Mouse (Mus musculus): ENCODE data around the gene Dact3. TPM values are rescaled to one million over a fixed set of nuclear protein-coding genes. Genes with fewer than 3 reads are reported as not detected.
A peak's percentile ranks its signal among the peaks of the same experiment; 100 is the strongest.

The Dact3 gene
- polyA plus RNA-seq, 1 experiment from 2014 or later: 10.6 TPM

GRCm38 (mm10) chr7:16879796-16880547 is 4.9 kb downstream of the Dact3 start:
- peaks cover 26% of the 10 kb centered on the region for H3K36me3 ChIP-seq (ENCODE audit: control insufficient read depth, insufficient read depth, low read length)
- H3K27ac ChIP-seq (ENCODE audit: low read depth, low read length): peak overlapping the region; percentile 98
- H3K9ac ChIP-seq (ENCODE audit: low read depth, low read length): peak overlapping the region; percentile 67; the same call in 1 of the 2 replicates
- peak; percentile 43; the same call in 1 of the 2 replicates for ATAC-seq (replicated peaks; ENCODE audit: insufficient number of reproducible peaks, low FRiP score, low TSS enrichment)
- H3K9me3 ChIP-seq (replicated peaks; ENCODE audit: control insufficient read depth, low read length): peaks cover 5% of the 10 kb centered on the region; the same call in 1 of the 2 replicates
- 16% methylated on average over 9 of the region's 9 CpGs for WGBS (ENCODE audit: insufficient replicate concordance)
- H3K4me1 ChIP-seq (ENCODE audit: control insufficient read depth, insufficient read depth, low read length): peaks cover 34% of the 10 kb centered on the region
- H3K4me3 ChIP-seq (ENCODE audit: low read depth, low read length): peak overlapping the region; percentile 5; the same call in 1 of the 2 replicates
- peaks cover 6% of the 10 kb centered on the region for H3K27me3 ChIP-seq (ENCODE audit: control insufficient read depth, insufficient read depth, low read length)
- peak overlapping the region; percentile 38 for H3K4me2 ChIP-seq

GRCm38 (mm10) chr7:16880615-16881014 is 5.5 kb downstream of the Dact3 start:
- peak overlapping the region; percentile 98 for H3K27ac ChIP-seq (ENCODE audit: low read depth, low read length)
- peaks cover 9% of the 10 kb centered on the region for H3K9me3 ChIP-seq (replicated peaks; ENCODE audit: control insufficient read depth, low read length)
- peaks cover 11% of the 10 kb centered on the region for H3K27me3 ChIP-seq (ENCODE audit: control insufficient read depth, insufficient read depth, low read length)
- peaks cover 34% of the 10 kb centered on the region for H3K4me1 ChIP-seq (ENCODE audit: control insufficient read depth, insufficient read depth, low read length)
- no peak overlapping the region for H3K4me3 ChIP-seq (ENCODE audit: low read depth, low read length)
- peak overlapping the region; percentile 67; the same call in 1 of the 2 replicates for H3K9ac ChIP-seq (ENCODE audit: low read depth, low read length)
- H3K4me2 ChIP-seq: peak overlapping the region; percentile 38
- WGBS (ENCODE audit: insufficient replicate concordance): 23% methylated on average over 5 of the region's 5 CpGs
- ATAC-seq (replicated peaks; ENCODE audit: insufficient number of reproducible peaks, low FRiP score, low TSS enrichment): no peak
- peaks cover 32% of the 10 kb centered on the region for H3K36me3 ChIP-seq (ENCODE audit: control insufficient read depth, insufficient read depth, low read length)

GRCm38 (mm10) chr7:16883162-16883561 is 8.0 kb downstream of the Dact3 start:
- Histone ChIP-seq H3K4me2 (no peak overlapping the region), H3K9ac (ENCODE audit: low read depth, low read length) (no peak overlapping the region), H3K27ac (ENCODE audit: low read depth, low read length) (no peak overlapping the region; the same call in 1 of the 2 replicates), H3K9me3 (replicated peaks; ENCODE audit: control insufficient read depth, low read length) (peaks cover 14% of the 10 kb centered on the region), H3K4me1 (ENCODE audit: control insufficient read depth, insufficient read depth, low read length) (peaks cover 26% of the 10 kb centered on the region), H3K27me3 (ENCODE audit: control insufficient read depth, insufficient read depth, low read length) (peaks cover 21% of the 10 kb centered on the region), H3K36me3 (ENCODE audit: control insufficient read depth, insufficient read depth, low read length) (peaks cover 56% of the 10 kb centered on the region), H3K4me3 (ENCODE audit: low read depth, low read length) (no peak overlapping the region)
- no peak for ATAC-seq (replicated peaks; ENCODE audit: insufficient number of reproducible peaks, low FRiP score, low TSS enrichment)
- WGBS (ENCODE audit: insufficient replicate concordance): 72% methylated on average over 6 of the region's 6 CpGs

- Histone ChIP-seq H3K36me3 (ENCODE audit: control insufficient read depth, insufficient read depth, low read length) (peaks cover 56% of the 10 kb centered on the region), H3K4me1 (ENCODE audit: control insufficient read depth, insufficient read depth, low read length) (peaks cover 26% of the 10 kb centered on the region), H3K4me3 (ENCODE audit: low read depth, low read length) (no peak overlapping the region), H3K9me3 (replicated peaks; ENCODE audit: control insufficient read depth, low read length) (peaks cover 14% of the 10 kb centered on the region), H3K27me3 (ENCODE audit: control insufficient read depth, insufficient read depth, low read length) (peaks cover 21% of the 10 kb centered on the region), H3K9ac (ENCODE audit: low read depth, low read length) (no peak overlapping the region), H3K27ac (ENCODE audit: low read depth, low read length) (no peak overlapping the region), H3K4me2 (no peak overlapping the region)
- ATAC-seq (replicated peaks; ENCODE audit: insufficient number of reproducible peaks, low FRiP score, low TSS enrichment): no peak
- 61% methylated on average over 4 of the region's 4 CpGs for WGBS (ENCODE audit: insufficient replicate concordance)
Measured at GRCm38 (mm10) chr7:16884334-16884733, 9.2 kb downstream of the Dact3 start.

DNA sequence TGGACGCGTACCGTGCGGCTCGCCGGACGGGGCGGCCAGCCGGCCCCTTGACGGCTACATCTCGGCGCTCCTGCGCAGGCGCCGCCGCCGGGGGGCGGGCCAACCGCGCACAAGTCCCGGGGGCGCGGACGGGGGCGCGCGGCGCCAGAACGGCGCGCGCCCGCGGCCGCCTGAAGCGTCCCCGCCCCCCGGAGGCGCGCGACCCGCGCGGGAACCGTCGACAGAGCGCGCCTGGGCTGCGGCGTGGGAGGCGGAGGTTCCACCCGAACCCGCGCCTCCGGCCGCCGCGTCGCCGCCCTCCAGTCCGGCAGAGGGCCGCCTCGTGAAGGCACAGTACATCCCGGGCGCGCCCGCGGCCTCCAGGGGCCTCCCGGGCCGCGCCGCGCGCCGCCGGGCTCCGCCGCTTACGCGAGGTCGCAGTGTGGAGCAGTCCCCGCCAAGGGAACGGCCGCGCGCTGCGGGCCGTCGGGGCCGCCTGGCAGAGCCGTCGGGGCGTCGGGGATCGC is 10.2 kb downstream of the Dact3 start:
- H3K27ac ChIP-seq (ENCODE audit: low read depth, low read length): no peak overlapping the region
- peak overlapping the region; percentile 52 for H3K4me2 ChIP-seq
- peak overlapping the region; percentile 27 for H3K4me3 ChIP-seq (ENCODE audit: low read depth, low read length)
- 18% methylated on average over 74 of the region's 95 CpGs for WGBS (ENCODE audit: insufficient replicate concordance)
- H3K27me3 ChIP-seq (ENCODE audit: control insufficient read depth, insufficient read depth, low read length): peaks cover 21% of the 10 kb centered on the region
- peaks cover 14% of the 10 kb centered on the region for H3K9me3 ChIP-seq (replicated peaks; ENCODE audit: control insufficient read depth, low read length)
- H3K4me1 ChIP-seq (ENCODE audit: control insufficient read depth, insufficient read depth, low read length): peaks cover 21% of the 10 kb centered on the region
- peak; percentile 21; the same call in 1 of the 2 replicates for ATAC-seq (replicated peaks; ENCODE audit: insufficient number of reproducible peaks, low FRiP score, low TSS enrichment)
- H3K9ac ChIP-seq (ENCODE audit: low read depth, low read length): no peak overlapping the region
- peaks cover 56% of the 10 kb centered on the region for H3K36me3 ChIP-seq (ENCODE audit: control insufficient read depth, insufficient read depth, low read length)

DNA sequence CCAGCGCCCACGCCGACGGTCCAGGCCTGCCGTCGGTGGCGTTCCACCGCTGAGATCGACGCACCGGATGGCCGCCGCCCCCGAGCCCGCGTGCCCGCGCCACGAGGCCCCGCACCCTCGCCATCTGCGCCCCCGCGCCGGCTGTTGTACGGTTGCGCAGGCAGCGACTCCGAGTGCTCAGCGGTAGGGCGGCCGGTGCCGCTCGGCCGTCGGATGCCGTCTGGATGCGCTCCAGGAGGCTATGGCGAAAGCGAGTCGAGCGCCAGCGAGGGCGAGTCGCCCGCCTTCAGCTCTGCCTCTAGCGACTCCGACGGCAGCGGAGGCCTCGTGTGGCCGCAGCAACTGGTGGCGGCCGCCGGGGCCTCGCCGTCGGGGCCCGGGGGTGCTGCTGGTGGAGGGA is 10.8 kb downstream of the Dact3 start:
- Histone ChIP-seq H3K4me2 (no peak overlapping the region), H3K27ac (ENCODE audit: low read depth, low read length) (no peak overlapping the region), H3K9ac (ENCODE audit: low read depth, low read length) (no peak overlapping the region), H3K4me1 (ENCODE audit: control insufficient read depth, insufficient read depth, low read length) (peaks cover 19% of the 10 kb centered on the region), H3K4me3 (ENCODE audit: low read depth, low read length) (peak overlapping the region; percentile 27), H3K27me3 (ENCODE audit: control insufficient read depth, insufficient read depth, low read length) (peaks cover 21% of the 10 kb centered on the region), H3K36me3 (ENCODE audit: control insufficient read depth, insufficient read depth, low read length) (peaks cover 56% of the 10 kb centered on the region), H3K9me3 (replicated peaks; ENCODE audit: control insufficient read depth, low read length) (peaks cover 14% of the 10 kb centered on the region)
- WGBS (ENCODE audit: insufficient replicate concordance): 50% methylated on average over 57 of the region's 59 CpGs
- ATAC-seq (replicated peaks; ENCODE audit: insufficient number of reproducible peaks, low FRiP score, low TSS enrichment): no peak

- WGBS (ENCODE audit: insufficient replicate concordance): 13% methylated on average over 6 of the region's 6 CpGs
- Histone ChIP-seq H3K9ac (ENCODE audit: low read depth, low read length) (peak overlapping the region; percentile 40), H3K9me3 (replicated peaks; ENCODE audit: control insufficient read depth, low read length) (peaks cover 6% of the 10 kb centered on the region), H3K4me2 (peak overlapping the region; percentile 65), H3K27me3 (ENCODE audit: control insufficient read depth, insufficient read depth, low read length) (peaks cover 41% of the 10 kb centered on the region), H3K27ac (ENCODE audit: low read depth, low read length) (peak overlapping the region; percentile 85), H3K36me3 (ENCODE audit: control insufficient read depth, insufficient read depth, low read length) (peaks cover 24% of the 10 kb centered on the region), H3K4me3 (ENCODE audit: low read depth, low read length) (peak overlapping the region; percentile 22), H3K4me1 (ENCODE audit: control insufficient read depth, insufficient read depth, low read length) (peaks cover 20% of the 10 kb centered on the region)
- no peak for ATAC-seq (replicated peaks; ENCODE audit: insufficient number of reproducible peaks, low FRiP score, low TSS enrichment)
Measured at GRCm38 (mm10) chr7:16890536-16890935, 15.4 kb downstream of the Dact3 start.

DNA sequence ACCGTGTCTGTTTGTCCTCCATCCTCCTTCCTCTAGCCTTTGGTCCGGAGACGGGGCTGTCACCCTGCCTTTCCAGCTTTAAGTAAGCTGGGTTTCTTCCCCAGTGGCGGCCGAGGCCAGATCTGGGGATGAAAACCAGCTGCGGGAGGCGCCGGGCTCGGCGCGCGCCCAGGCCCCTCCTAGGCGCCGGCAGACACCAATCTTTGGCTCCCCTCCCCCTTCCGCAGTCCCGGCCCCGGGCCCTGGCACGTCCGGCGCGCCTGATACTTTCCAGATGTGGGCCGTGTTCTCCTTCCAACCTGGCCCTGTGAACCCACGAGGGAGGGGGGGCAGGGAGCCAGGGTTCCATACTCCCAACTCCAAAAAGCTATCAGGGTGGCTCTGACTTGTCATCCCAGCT is 15.8 kb downstream of the Dact3 start:
- Histone ChIP-seq H3K9ac (ENCODE audit: low read depth, low read length) (peak overlapping the region; percentile 40), H3K27me3 (ENCODE audit: control insufficient read depth, insufficient read depth, low read length) (peaks cover 37% of the 10 kb centered on the region), H3K36me3 (ENCODE audit: control insufficient read depth, insufficient read depth, low read length) (peaks cover 20% of the 10 kb centered on the region), H3K27ac (ENCODE audit: low read depth, low read length) (peak overlapping the region; percentile 85), H3K9me3 (replicated peaks; ENCODE audit: control insufficient read depth, low read length) (peaks cover 2% of the 10 kb centered on the region), H3K4me2 (peak overlapping the region; percentile 65), H3K4me1 (ENCODE audit: control insufficient read depth, insufficient read depth, low read length) (peaks cover 20% of the 10 kb centered on the region), H3K4me3 (ENCODE audit: low read depth, low read length) (peak overlapping the region; percentile 22)
- peak; percentile 61 for ATAC-seq (replicated peaks; ENCODE audit: insufficient number of reproducible peaks, low FRiP score, low TSS enrichment)
- 2% methylated on average over 22 of the region's 23 CpGs for WGBS (ENCODE audit: insufficient replicate concordance)
